Mouse (Mus musculus) olfactory bulb, adult 2 months (tissue): ENCODE results near the gene Lifr.

Experiments
- CTCF ChIP-seq: fragments of 200-500 bp; IDR thresholded peaks from 2 replicates; pipeline ENCODE4 v1.5.1; 2012; ENCODE audit warnings: low read depth, mild to moderate bottlenecking, low read length, moderate library complexity; ENCODE audit not compliant: insufficient read depth
- POLR2A ChIP-seq: fragments of 200-500 bp; IDR thresholded peaks from 2 replicates; pipeline ENCODE4 v1.6.1; 2012; ENCODE audit warnings: mild to moderate bottlenecking, low read depth, low read length, moderate library complexity; ENCODE audit not compliant: insufficient read depth

- TF ChIP-seq POLR2A (no peak), CTCF (no peak)
These were observed 33.6 kb upstream of the Lifr start for GRCm38 (mm10) chr15:7056851-7057250.
